Comparison of ENCODE assay signal across 7 mouse cellular contexts in genomic region chr2:178507379-178508014, GRCm38 (mm10).
DNase-seq lines count a peak whose midpoint lies in the region; ATAC-seq lines count a peak whose summit lies in the region.

No protein-coding gene starts in this region.

- H3K27me3 ChIP-seq in forebrain, embryonic 14.5 days (replicated peaks; ENCODE audit: control insufficient read depth, insufficient read depth, low read length) = no peaks in the 10 kb centered on the region

- no peak overlapping the region for H3K9ac ChIP-seq in forebrain, embryonic 14.5 days (ENCODE audit: low read length)

- 47% methylated on average over 6 of the region's 6 CpGs for WGBS in forebrain, embryonic 14.5 days

- no peaks in the 10 kb centered on the region for H3K36me3 ChIP-seq in forebrain, embryonic 14.5 days (ENCODE audit: control insufficient read depth, insufficient read depth, low read length)

- no peak overlapping the region for H3K4me3 ChIP-seq in forebrain, embryonic 14.5 days (ENCODE audit: low read depth, low read length)

- H3K27ac ChIP-seq in forebrain, embryonic 14.5 days (ENCODE audit: low read depth, low read length) = no peak overlapping the region

- no peak overlapping the region for H3K4me2 ChIP-seq in forebrain, embryonic 14.5 days (ENCODE audit: low read length)

- H3K4me1 ChIP-seq in forebrain, embryonic 14.5 days (ENCODE audit: control insufficient read depth, insufficient read depth, low read length) = no peaks in the 10 kb centered on the region

- peak; percentile 78 for ATAC-seq in forebrain, embryonic 14.5 days
- ATAC-seq in inflammation-experienced regulatory T-cells, adult 6 months = peak; percentile 63

- DNase-seq in NIH3T3 (ENCODE audit: low read depth) = peak; percentile 85
- peak; percentile 15 for DNase-seq in c-Kit-positive CD71-positive TER-119-negative erythroid progenitor cells, embryonic 14.5 days (ENCODE audit: low read depth)
- peak; percentile 88 for DNase-seq in forebrain, embryonic 14.5 days (ENCODE audit: low spot score)
- DNase-seq in left cerebral cortex, adult 18-20 months (ENCODE audit: low spot score in 2 of 2) = peak; percentile 80 to 87
- DNase-seq in mesoderm, embryonic 11.5 days (ENCODE audit: low read depth, low spot score) = peak; percentile 77
- DNase-seq in right cerebral cortex, postnatal 36 days (ENCODE audit: low spot score in 2 of 2) = peak; percentile 48

- no peaks in the 10 kb centered on the region for H3K9me3 ChIP-seq in forebrain, embryonic 14.5 days (replicated peaks; ENCODE audit: control insufficient read depth, low read length)

Comparison
In these comparisons a context has a peak if more than half of its experiments do, and no peak if none do; other contexts are left out.
1. DNase-seq: peak in every context shown above with its lines; median percentile 88 in forebrain, embryonic 14.5 days; 85 in NIH3T3; 84 in left cerebral cortex, adult 18-20 months; 77 in mesoderm, embryonic 11.5 days; 48 in right cerebral cortex, postnatal 36 days; 15 in c-Kit-positive CD71-positive TER-119-negative erythroid progenitor cells, embryonic 14.5 days.